Mouse (Mus musculus): ENCODE data around the gene Zmiz1. TPM values are rescaled to one million over a fixed set of nuclear protein-coding genes. Genes with fewer than 3 reads are reported as not detected.

Zmiz1 gene
- total and polyA plus RNA-seq, 2 experiments from 2014 or later: 50.6 to 135 TPM

- ATAC-seq: no peak
- Histone ChIP-seq H3K27ac (no peak overlapping the region), H3K36me3 (ENCODE audit: insufficient read depth, low read length) (no peaks in the 10 kb centered on the region), H3K4me2 (ENCODE audit: low read depth, low read length) (no peak overlapping the region), H3K9ac (replicated peaks; ENCODE audit: low read length) (no peak overlapping the region), H3K27me3 (ENCODE audit: insufficient read depth, low read length) (no peaks in the 10 kb centered on the region), H3K4me1 (ENCODE audit: insufficient read depth, low read length) (no peaks in the 10 kb centered on the region), H3K4me3 (ENCODE audit: low read length) (no peak overlapping the region), H3K9me3 (ENCODE audit: low read length) (no peaks in the 10 kb centered on the region)
- no peak for DNase-seq (ENCODE audit: low spot score)
- 28% methylated on average over 2 of the region's 2 CpGs for WGBS
- TF ChIP-seq CTCF (IDR thresholded peaks at IDR 0.05; ENCODE audit: low read depth): no peak
Observed at GRCm38 (mm10) chr14:25442676-25443075, 16.3 kb upstream of the Zmiz1 start.

GRCm38 (mm10) chr14:25447136-25447775, 11.7 kb upstream of the Zmiz1 start:
- Histone ChIP-seq H3K27ac (no peak overlapping the region), H3K4me3 (ENCODE audit: low read length) (no peak overlapping the region), H3K9me3 (ENCODE audit: low read length) (no peaks in the 10 kb centered on the region), H3K36me3 (ENCODE audit: insufficient read depth, low read length) (no peaks in the 10 kb centered on the region), H3K4me2 (ENCODE audit: low read depth, low read length) (no peak overlapping the region), H3K27me3 (ENCODE audit: insufficient read depth, low read length) (no peaks in the 10 kb centered on the region), H3K4me1 (ENCODE audit: insufficient read depth, low read length) (no peaks in the 10 kb centered on the region), H3K9ac (replicated peaks; ENCODE audit: low read length) (no peak overlapping the region)
- no peak for ATAC-seq
- WGBS: 86% methylated on average over 6 of the region's 6 CpGs
- DNase-seq (ENCODE audit: low spot score): no peak
- TF ChIP-seq CTCF (IDR thresholded peaks at IDR 0.05; ENCODE audit: low read depth): no peak

GRCm38 (mm10) chr14:25448471-25448870, 10.5 kb upstream of the Zmiz1 start:
- H3K27me3 ChIP-seq (ENCODE audit: insufficient read depth, low read length): no peaks in the 10 kb centered on the region

GRCm38 (mm10) chr14:25451099-25451667, 7.8 kb upstream of the Zmiz1 start:
- no peak for ATAC-seq
- WGBS: 64% methylated on average over 7 of the region's 7 CpGs
- TF ChIP-seq CTCF (IDR thresholded peaks at IDR 0.05; ENCODE audit: low read depth): no peak

More at GRCm38 (mm10) chr14:25448471-25448870, 10.5 kb upstream of the Zmiz1 start:
- H3K4me3 ChIP-seq (ENCODE audit: low read length): no peak overlapping the region
- TF ChIP-seq CTCF (IDR thresholded peaks at IDR 0.05; ENCODE audit: low read depth): no peak
- ATAC-seq: no peak
- no peaks in the 10 kb centered on the region for H3K4me1 ChIP-seq (ENCODE audit: insufficient read depth, low read length)
- no peak overlapping the region for H3K27ac ChIP-seq
- WGBS: 37% methylated on average over 2 of the region's 2 CpGs
- H3K4me2 ChIP-seq (ENCODE audit: low read depth, low read length): no peak overlapping the region
- H3K9ac ChIP-seq (replicated peaks; ENCODE audit: low read length): no peak overlapping the region
- DNase-seq (ENCODE audit: low spot score): no peak
- no peaks in the 10 kb centered on the region for H3K9me3 ChIP-seq (ENCODE audit: low read length)
- no peaks in the 10 kb centered on the region for H3K36me3 ChIP-seq (ENCODE audit: insufficient read depth, low read length)

GRCm38 (mm10) chr14:25451699-25452632, 7.0 kb upstream of the Zmiz1 start:
- H3K36me3 ChIP-seq (ENCODE audit: insufficient read depth, low read length): no peaks in the 10 kb centered on the region
- H3K4me1 ChIP-seq (ENCODE audit: insufficient read depth, low read length): no peaks in the 10 kb centered on the region
- no peak overlapping the region for H3K9ac ChIP-seq (replicated peaks; ENCODE audit: low read length)
- H3K4me2 ChIP-seq (ENCODE audit: low read depth, low read length): no peak overlapping the region
- no peaks in the 10 kb centered on the region for H3K27me3 ChIP-seq (ENCODE audit: insufficient read depth, low read length)
- WGBS: 78% methylated on average over 10 of the region's 10 CpGs
- ATAC-seq (no peak), DNase-seq (ENCODE audit: low spot score) (no peak)
- H3K9me3 ChIP-seq (ENCODE audit: low read length): no peaks in the 10 kb centered on the region
- H3K4me3 ChIP-seq (ENCODE audit: low read length): no peak overlapping the region
- TF ChIP-seq CTCF (IDR thresholded peaks at IDR 0.05; ENCODE audit: low read depth): no peak
- H3K27ac ChIP-seq: no peak overlapping the region

More at GRCm38 (mm10) chr14:25451099-25451667, 7.8 kb upstream of the Zmiz1 start:
- no peaks in the 10 kb centered on the region for H3K9me3 ChIP-seq (ENCODE audit: low read length)
- DNase-seq (ENCODE audit: low spot score): no peak
- H3K27me3 ChIP-seq (ENCODE audit: insufficient read depth, low read length): no peaks in the 10 kb centered on the region
- H3K4me3 ChIP-seq (ENCODE audit: low read length): no peak overlapping the region
- no peaks in the 10 kb centered on the region for H3K4me1 ChIP-seq (ENCODE audit: insufficient read depth, low read length)
- H3K4me2 ChIP-seq (ENCODE audit: low read depth, low read length): no peak overlapping the region
- no peaks in the 10 kb centered on the region for H3K36me3 ChIP-seq (ENCODE audit: insufficient read depth, low read length)
- H3K9ac ChIP-seq (replicated peaks; ENCODE audit: low read length): no peak overlapping the region
- H3K27ac ChIP-seq: no peak overlapping the region

GRCm38 (mm10) chr14:25452633-25453025, 6.4 kb upstream of the Zmiz1 start:
- WGBS: 72% methylated on average over 2 of the region's 2 CpGs
- H3K4me1 ChIP-seq (ENCODE audit: insufficient read depth, low read length): no peaks in the 10 kb centered on the region
- no peaks in the 10 kb centered on the region for H3K9me3 ChIP-seq (ENCODE audit: low read length)
- no peak overlapping the region for H3K4me2 ChIP-seq (ENCODE audit: low read depth, low read length)
- DNase-seq (ENCODE audit: low spot score) (no peak), ATAC-seq (no peak)
- H3K4me3 ChIP-seq (ENCODE audit: low read length): no peak overlapping the region
- no peak overlapping the region for H3K27ac ChIP-seq
- no peaks in the 10 kb centered on the region for H3K36me3 ChIP-seq (ENCODE audit: insufficient read depth, low read length)
- no peak overlapping the region for H3K9ac ChIP-seq (replicated peaks; ENCODE audit: low read length)
- H3K27me3 ChIP-seq (ENCODE audit: insufficient read depth, low read length): no peaks in the 10 kb centered on the region
- TF ChIP-seq CTCF (IDR thresholded peaks at IDR 0.05; ENCODE audit: low read depth): no peak
